Mouse (Mus musculus) heart, postnatal 0 days (tissue): ENCODE measurements around the gene Dph3. TPM values are rescaled to one million over a fixed set of nuclear protein-coding genes. Genes with fewer than 3 reads are reported as not detected.

ENCODE experiments used
- ATAC-seq: fragments of 200-750 bp; cut with Nextera tagmentation; 2 replicates; pipeline ENCODE4 v1.8.0; 2017; ENCODE audit warnings: low read depth, moderate number of reproducible peaks, moderate library complexity; ENCODE audit not compliant: insufficient read depth
- DNase-seq: peaks from one replicate; pipeline ENCODE4 v3.0.0-alpha.2; 2016; ENCODE audit warnings: low spot score
- H3K27ac ChIP-seq: fragments of 300-500 bp; sonication (generic); 2 replicates; pipeline ENCODE4 v1.5.1; 2014; ENCODE audit warnings: low read depth, mild to moderate bottlenecking
- H3K27me3 ChIP-seq: fragments of 300-500 bp; sonication (generic); 2 replicates; pipeline ENCODE4 v1.6.1; 2014; ENCODE audit warnings: low read length, mixed read lengths; ENCODE audit not compliant: control insufficient read depth, insufficient read depth
- H3K36me3 ChIP-seq: fragments of 300-500 bp; sonication (generic); replicated peaks from 2 replicates; pipeline ENCODE4 v1.6.1; 2014; ENCODE audit warnings: low read length, mixed read lengths; ENCODE audit not compliant: control insufficient read depth, insufficient read depth
- H3K4me1 ChIP-seq: fragments of 300-500 bp; sonication (generic); 2 replicates; pipeline ENCODE4 v1.6.1; 2014; ENCODE audit warnings: antibody characterized with exemption; ENCODE audit not compliant: control insufficient read depth, insufficient read depth
- H3K4me2 ChIP-seq: fragments of 300-500 bp; sonication (generic); 2 replicates; pipeline ENCODE4 v1.6.1; 2014; ENCODE audit warnings: low read depth, mild to moderate bottlenecking, low read length, moderate library complexity
- H3K4me3 ChIP-seq: fragments of 300-500 bp; sonication (generic); 2 replicates; pipeline ENCODE4 v1.5.1; 2014; ENCODE audit warnings: low read depth, low read length
- H3K9ac ChIP-seq: fragments of 300-500 bp; sonication (generic); replicated peaks from 2 replicates; pipeline ENCODE4 v1.6.1; 2014; ENCODE audit warnings: low read depth, low read length, mixed read lengths
- H3K9me3 ChIP-seq: fragments of 300-500 bp; sonication (generic); replicated peaks from 2 replicates; pipeline ENCODE4 v1.6.1; 2016; ENCODE audit warnings: low read length; ENCODE audit not compliant: control insufficient read depth
- CTCF ChIP-seq: IDR thresholded peaks from 2 replicates; pipeline ENCODE4 v1.5.1; 2016; ENCODE audit warnings: antibody characterized with exemption, control low read depth, low read depth
- EP300 ChIP-seq: IDR thresholded peaks from 2 replicates; pipeline ENCODE4 v1.6.1; 2016; ENCODE audit warnings: antibody characterized with exemption, low read depth
- WGBS: fragments of 180-500 bp; shearing (Covaris S2); extraction: QIAGEN DNeasy Blood & Tissue Kit; methylation state at CpG from one replicate; pipeline ENCODE4 v1.1.7; 2014; 5-methylcytosine and 5-hydroxymethylcytosine counted together
- polyA plus RNA-seq: library from polyadenylated mRNA; unstranded; fragments of >200 nt; fragmentation: Nextera tagmentation; extraction: Ambion mirVana; gene quantifications from 2 replicates; pipeline ENCODE4 v1.2.1, GENCODE M21; 2015
- total RNA-seq: library from RNA; depleted of rRNA; stranded (reverse); fragments of >200 nt; gene quantifications from 2 replicates; pipeline ENCODE4 v1.2.3, GENCODE M21; 2014; ENCODE audit warnings: low replicate concordance

Dph3 gene
- total and polyA plus RNA-seq, 2 experiments from 2014 or later = 35.0 to 102 TPM

- peak overlapping the region; percentile 81 for H3K27ac ChIP-seq
- no peak for TF ChIP-seq EP300
- TF ChIP-seq CTCF = no peak
- no peak overlapping the region for H3K4me2 ChIP-seq
- H3K9ac ChIP-seq = no peak overlapping the region
- no peaks in the 10 kb centered on the region for H3K9me3 ChIP-seq
- no peaks in the 10 kb centered on the region for H3K36me3 ChIP-seq
- no peak overlapping the region for H3K4me3 ChIP-seq
- ATAC-seq = no peak
- 44% methylated on average over 7 of the region's 7 CpGs for WGBS
- no peaks in the 10 kb centered on the region for H3K27me3 ChIP-seq
- H3K4me1 ChIP-seq = peaks cover 19% of the 10 kb centered on the region; the same call in 1 of the 2 replicates
- DNase-seq = no peak
Observed at GRCm38 (mm10) chr14:32073901-32074300, 11.6 kb downstream of the Dph3 start.

DNA sequence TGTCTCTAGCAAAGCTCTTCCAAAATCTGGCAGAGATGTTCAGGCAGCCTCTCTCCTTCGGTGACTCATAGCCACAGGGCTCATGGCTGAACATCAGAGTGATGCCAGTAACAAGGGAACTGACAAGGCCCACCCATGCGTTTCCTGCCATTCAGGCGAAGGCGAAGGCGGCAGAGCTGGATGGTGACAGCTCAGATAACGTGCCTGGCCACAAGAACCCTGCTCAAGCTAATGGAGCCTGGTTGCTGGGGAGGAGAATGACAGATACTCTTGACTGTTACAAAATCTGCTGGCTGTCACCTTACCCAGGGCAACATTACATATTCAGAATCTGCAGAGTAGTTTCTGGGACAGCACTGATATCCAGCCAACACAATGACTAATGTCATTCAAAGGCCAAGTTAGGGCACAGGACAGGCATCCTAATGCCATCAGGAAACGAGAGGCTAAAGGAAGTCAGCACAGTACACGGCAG lies 12.3 kb downstream of the Dph3 start:
- no peaks in the 10 kb centered on the region for H3K27me3 ChIP-seq
- DNase-seq = peak; percentile 89
- no peak overlapping the region for H3K4me3 ChIP-seq
- H3K9ac ChIP-seq = no peak overlapping the region
- peak overlapping the region; percentile 81 for H3K27ac ChIP-seq
- no peak overlapping the region for H3K4me2 ChIP-seq
- TF ChIP-seq CTCF (no peak), EP300 (peak; percentile 20; the same call in 1 of the 2 replicates)
- ATAC-seq = peak; percentile 87
- H3K9me3 ChIP-seq = no peaks in the 10 kb centered on the region
- H3K36me3 ChIP-seq = no peaks in the 10 kb centered on the region
- peaks cover 19% of the 10 kb centered on the region; the same call in 1 of the 2 replicates for H3K4me1 ChIP-seq
- WGBS = 5% methylated on average over 8 of the region's 8 CpGs

GRCm38 (mm10) chr14:32072807-32073206 lies 12.7 kb downstream of the Dph3 start:
- Histone ChIP-seq H3K27me3 (no peaks in the 10 kb centered on the region), H3K4me1 (peaks cover 19% of the 10 kb centered on the region; the same call in 1 of the 2 replicates), H3K36me3 (no peaks in the 10 kb centered on the region), H3K27ac (peak overlapping the region; percentile 81), H3K9me3 (no peaks in the 10 kb centered on the region), H3K4me2 (no peak overlapping the region), H3K9ac (no peak overlapping the region), H3K4me3 (no peak overlapping the region)
- 0 out of 2 replicates have a peak, but pooled peaks have one; percentile 2 for ATAC-seq
- no peak for TF ChIP-seq EP300
- TF ChIP-seq CTCF = no peak
- DNase-seq = no peak

DNA sequence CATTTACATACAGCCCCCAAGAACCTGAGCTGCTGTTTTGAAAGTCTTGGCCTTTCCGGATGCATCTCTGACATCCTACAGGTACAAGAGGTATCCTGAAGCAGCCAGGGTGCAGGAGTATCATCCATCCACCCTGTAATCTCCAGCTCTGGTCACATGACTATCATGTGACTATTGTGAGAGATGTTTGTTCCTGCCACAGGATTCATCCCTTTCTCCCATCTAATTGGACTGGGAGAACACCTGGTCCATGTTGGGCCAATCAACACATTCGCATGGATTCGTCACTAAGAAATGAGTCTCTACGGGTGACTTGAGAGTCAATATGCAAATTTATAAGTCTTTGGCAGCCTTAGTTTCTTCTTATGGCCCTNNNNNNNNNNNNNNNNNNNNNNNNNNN lies 24.1 kb downstream of the Dph3 start:
- Histone ChIP-seq H3K4me1 (no peaks in the 10 kb centered on the region), H3K9ac (no peak overlapping the region), H3K9me3 (peaks cover 11% of the 10 kb centered on the region), H3K27ac (no peak overlapping the region), H3K36me3 (no peaks in the 10 kb centered on the region), H3K4me2 (no peak overlapping the region), H3K27me3 (no peaks in the 10 kb centered on the region), H3K4me3 (no peak overlapping the region)
- DNase-seq (no peak), ATAC-seq (no peak)
- 85% methylated on average over 4 of the region's 4 CpGs for WGBS
- TF ChIP-seq CTCF (no peak), EP300 (no peak)

GRCm38 (mm10) chr14:32057664-32058063 lies 27.9 kb downstream of the Dph3 start:
- H3K4me1 ChIP-seq = peaks cover 9% of the 10 kb centered on the region; the same call in 1 of the 2 replicates
- ATAC-seq = no peak
- TF ChIP-seq EP300 = no peak
- TF ChIP-seq CTCF = no peak
- H3K9ac ChIP-seq = no peak overlapping the region
- no peak overlapping the region for H3K4me2 ChIP-seq
- H3K9me3 ChIP-seq = no peaks in the 10 kb centered on the region
- no peaks in the 10 kb centered on the region for H3K27me3 ChIP-seq
- no peak for DNase-seq
- H3K4me3 ChIP-seq = no peak overlapping the region
- H3K36me3 ChIP-seq = no peaks in the 10 kb centered on the region
- H3K27ac ChIP-seq = no peak overlapping the region
- 79% methylated on average over 4 of the region's 4 CpGs for WGBS

DNA sequence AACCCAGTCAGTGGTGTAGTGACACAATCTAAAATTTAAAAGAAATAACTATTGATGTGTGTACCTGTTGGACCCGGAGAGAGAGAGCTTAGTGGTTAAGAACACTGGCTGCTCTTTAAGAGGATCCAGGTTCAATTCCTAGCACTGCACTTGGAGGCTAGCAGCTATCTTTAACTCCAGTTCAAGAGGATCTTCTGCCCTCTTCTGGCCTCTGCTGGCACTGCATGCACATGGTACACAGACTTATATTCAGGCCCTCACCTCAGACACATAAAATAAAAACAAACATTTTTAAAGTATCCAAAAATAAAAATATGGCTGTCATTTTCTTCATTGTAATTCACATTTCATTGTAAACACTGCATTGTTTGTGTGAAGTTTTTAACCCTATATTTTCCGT lies 28.9 kb downstream of the Dph3 start:
- WGBS = 92% methylated on average over 2 of the region's 2 CpGs
- Histone ChIP-seq H3K4me3 (no peak overlapping the region), H3K36me3 (no peaks in the 10 kb centered on the region), H3K4me2 (no peak overlapping the region), H3K9me3 (no peaks in the 10 kb centered on the region), H3K9ac (no peak overlapping the region), H3K27ac (no peak overlapping the region), H3K4me1 (peaks cover 9% of the 10 kb centered on the region; the same call in 1 of the 2 replicates), H3K27me3 (no peaks in the 10 kb centered on the region)
- ATAC-seq (no peak), DNase-seq (no peak)
- TF ChIP-seq CTCF (peak; percentile 32), EP300 (no peak)
